Mouse (Mus musculus) hindbrain, postnatal 0 days (tissue): ENCODE data around the gene Gm20662. TPM values are rescaled to one million over a fixed set of nuclear protein-coding genes. Genes with fewer than 3 reads are reported as not detected.

Experiments
- ATAC-seq: fragments of 200-750 bp; cut with Nextera tagmentation; 2 replicates; pipeline ENCODE4 v1.8.0; 2017; ENCODE audit warnings: mild to moderate bottlenecking, moderate TSS enrichment, moderate library complexity
- DNase-seq: peaks from one replicate; pipeline ENCODE4 v3.0.0-alpha.2; 2015; ENCODE audit warnings: low spot score
- H3K27ac ChIP-seq: fragments of 300-500 bp; sonication (generic); 2 replicates; pipeline ENCODE4 v1.5.1; 2014; ENCODE audit warnings: mild to moderate bottlenecking
- H3K27me3 ChIP-seq: fragments of 300-500 bp; sonication (generic); 2 replicates; pipeline ENCODE4 v1.6.1; 2014; ENCODE audit warnings: low read length, mixed read lengths; ENCODE audit not compliant: insufficient read depth
- H3K36me3 ChIP-seq: fragments of 300-500 bp; sonication (generic); 2 replicates; pipeline ENCODE4 v1.6.1; 2014; ENCODE audit warnings: low read length, mixed read lengths; ENCODE audit not compliant: insufficient read depth
- H3K4me1 ChIP-seq: fragments of 300-500 bp; sonication (generic); 2 replicates; pipeline ENCODE4 v1.6.1; 2014; ENCODE audit warnings: antibody characterized with exemption, low read length, mixed read lengths; ENCODE audit not compliant: insufficient read depth
- H3K4me2 ChIP-seq: fragments of 300-500 bp; sonication (generic); 2 replicates; pipeline ENCODE4 v1.6.1; 2014; ENCODE audit warnings: low read depth, mild to moderate bottlenecking, low read length, moderate library complexity, mixed read lengths
- H3K4me3 ChIP-seq: fragments of 300-500 bp; sonication (generic); 2 replicates; pipeline ENCODE4 v1.5.1; 2014; ENCODE audit warnings: low read length
- H3K9ac ChIP-seq: fragments of 300-500 bp; sonication (generic); replicated peaks from 2 replicates; pipeline ENCODE4 v1.6.1; 2014; ENCODE audit warnings: mild to moderate bottlenecking, low read length, moderate library complexity, mixed read lengths
- H3K9me3 ChIP-seq: fragments of 300-500 bp; sonication (generic); 2 replicates; pipeline ENCODE4 v1.6.1; 2016; ENCODE audit warnings: low read length, mixed read lengths
- CTCF ChIP-seq: IDR thresholded peaks from 2 replicates; pipeline ENCODE4 v1.5.1; 2016; ENCODE audit warnings: antibody characterized with exemption, control low read depth, low read depth
- WGBS: fragments of 180-500 bp; shearing (Covaris S2); extraction: QIAGEN DNeasy Blood & Tissue Kit; methylation state at CpG from one replicate; pipeline ENCODE4 v1.1.7; 2014; 5-methylcytosine and 5-hydroxymethylcytosine counted together
- polyA plus RNA-seq: library from polyadenylated mRNA; unstranded; fragments of >200 nt; fragmentation: Nextera tagmentation; extraction: Ambion mirVana; gene quantifications from 2 replicates; pipeline ENCODE4 v1.2.1, GENCODE M21; 2015
- total RNA-seq: library from RNA; depleted of rRNA; stranded (reverse); fragments of >200 nt; gene quantifications from 2 replicates; pipeline ENCODE4 v1.2.3, GENCODE M21; 2014

Gene Gm20662
- total and polyA plus RNA-seq, 2 experiments from 2014 or later, result 3.3 TPM; not detected in 1

GRCm38 (mm10) chr9:107992197-107992596 lies 4.0 kb upstream of the Gm20662 start, which contains the start of gene Cdhr4:
TSS of gene Cdhr4 (plus strand) at chr9:107992497.
- DNase-seq (no peak), ATAC-seq (no peak)
- no peak within 1 kb of the TSS for H3K4me3 ChIP-seq
- H3K27me3 ChIP-seq, result no peaks in the 10 kb centered on the region
- no peak for TF ChIP-seq CTCF
- H3K9me3 ChIP-seq, result no peaks in the 10 kb centered on the region
- no peak within 1 kb of the TSS for H3K4me2 ChIP-seq
- H3K36me3 ChIP-seq, result no peaks in the 10 kb centered on the region
- no peaks in the 10 kb centered on the region for H3K4me1 ChIP-seq
- 50% methylated on average over 2 of the region's 2 CpGs for WGBS
- H3K27ac ChIP-seq, result no peak within 1 kb of the TSS
- H3K9ac ChIP-seq, result no peak within 1 kb of the TSS

- no peaks in the 10 kb centered on the region for H3K4me1 ChIP-seq
- no peak overlapping the region for H3K4me2 ChIP-seq
- TF ChIP-seq CTCF, result no peak
- DNase-seq (no peak), ATAC-seq (no peak)
- H3K9me3 ChIP-seq, result no peaks in the 10 kb centered on the region
- no peaks in the 10 kb centered on the region for H3K27me3 ChIP-seq
- WGBS, result 87% methylated on average over 11 of the region's 11 CpGs
- H3K27ac ChIP-seq, result no peak overlapping the region
- no peak overlapping the region for H3K4me3 ChIP-seq
- no peak overlapping the region for H3K9ac ChIP-seq
- H3K36me3 ChIP-seq, result no peaks in the 10 kb centered on the region
These were observed 3.1 kb upstream of the Gm20662 start for GRCm38 (mm10) chr9:107993013-107993412.

- no peak overlapping the region for H3K9ac ChIP-seq
- H3K9me3 ChIP-seq, result no peaks in the 10 kb centered on the region
- 70% methylated on average over 2 of the region's 2 CpGs for WGBS
- no peaks in the 10 kb centered on the region for H3K36me3 ChIP-seq
- no peak for DNase-seq
- H3K27ac ChIP-seq, result no peak overlapping the region
- H3K27me3 ChIP-seq, result no peaks in the 10 kb centered on the region
- no peak overlapping the region for H3K4me2 ChIP-seq
- H3K4me3 ChIP-seq, result no peak overlapping the region
- no peak for TF ChIP-seq CTCF
- no peak for ATAC-seq
- H3K4me1 ChIP-seq, result no peaks in the 10 kb centered on the region
These were observed 1.7 kb upstream of the Gm20662 start for GRCm38 (mm10) chr9:107994464-107994863.

GRCm38 (mm10) chr9:107995513-107995912 lies 636 bp upstream of the Gm20662 start:
- Histone ChIP-seq H3K27me3 (no peaks in the 10 kb centered on the region), H3K27ac (no peak overlapping the region), H3K9me3 (no peaks in the 10 kb centered on the region), H3K4me1 (no peaks in the 10 kb centered on the region), H3K36me3 (no peaks in the 10 kb centered on the region), H3K9ac (no peak overlapping the region), H3K4me3 (no peak overlapping the region), H3K4me2 (no peak overlapping the region)
- 88% methylated on average over 21 of the region's 21 CpGs for WGBS
- DNase-seq (no peak), ATAC-seq (no peak)
- no peak for TF ChIP-seq CTCF

- peak; percentile 100 for DNase-seq
- Histone ChIP-seq H3K27ac (peak within 1 kb of the TSS; percentile 99), H3K4me3 (peak within 1 kb of the TSS; percentile 98), H3K36me3 (no peaks in the 10 kb centered on the region), H3K4me2 (peak within 1 kb of the TSS; percentile 93), H3K9ac (peak within 1 kb of the TSS; percentile 97), H3K27me3 (no peaks in the 10 kb centered on the region), H3K4me1 (peaks cover 21% of the 10 kb centered on the region), H3K9me3 (no peaks in the 10 kb centered on the region)
- ATAC-seq, result peak; percentile 99
- under 1% methylated on average over 50 of the region's 51 CpGs for whole genome bisulfite sequencing
- TF ChIP-seq CTCF, result no peak
These were observed 6.0 kb downstream of the Gm20662 start, which contains the start of gene Ip6k1 for GRCm38 (mm10) chr9:108001922-108002770. TSS of gene Ip6k1 (plus strand) at chr9:108002501.

GRCm38 (mm10) chr9:108002778-108003530 lies 6.8 kb downstream of the Gm20662 start:
- TF ChIP-seq CTCF, result no peak
- peak overlapping the region; percentile 99 for H3K27ac ChIP-seq
- WGBS, result under 1% methylated on average over 49 of the region's 50 CpGs
- H3K9ac ChIP-seq, result peak overlapping the region; percentile 97
- H3K27me3 ChIP-seq, result no peaks in the 10 kb centered on the region
- ATAC-seq (no peak), DNase-seq (peak; percentile 44)
- H3K36me3 ChIP-seq, result no peaks in the 10 kb centered on the region
- H3K4me2 ChIP-seq, result peak overlapping the region; percentile 92
- H3K9me3 ChIP-seq, result no peaks in the 10 kb centered on the region
- peak overlapping the region; percentile 98 for H3K4me3 ChIP-seq
- peaks cover 21% of the 10 kb centered on the region for H3K4me1 ChIP-seq
